Mouse (Mus musculus): ENCODE measurements around the gene Kifc5b.
"Not testable (repeated sequence)": the region's sequence is repeated elsewhere in the genome, so short reads cannot be mapped to it uniquely, and the experiment has no call there.

- not testable (repeated sequence) for TF ChIP-seq CTCF (IDR thresholded peaks at IDR 0.05; ENCODE audit: extremely low read depth, insufficient read length, insufficient replicate concordance, low read depth, low read length); POLR2A (IDR thresholded peaks at IDR 0.05; ENCODE audit: low read depth, low read length)
Observed at GRCm38 (mm10) chr17:26919516-26919915, 2.6 kb downstream of the Kifc5b start.

Measured in small intestine, adult 2 months (tissue).